Mouse (Mus musculus): ENCODE results near the gene Trf.

The Trf gene

DNA sequence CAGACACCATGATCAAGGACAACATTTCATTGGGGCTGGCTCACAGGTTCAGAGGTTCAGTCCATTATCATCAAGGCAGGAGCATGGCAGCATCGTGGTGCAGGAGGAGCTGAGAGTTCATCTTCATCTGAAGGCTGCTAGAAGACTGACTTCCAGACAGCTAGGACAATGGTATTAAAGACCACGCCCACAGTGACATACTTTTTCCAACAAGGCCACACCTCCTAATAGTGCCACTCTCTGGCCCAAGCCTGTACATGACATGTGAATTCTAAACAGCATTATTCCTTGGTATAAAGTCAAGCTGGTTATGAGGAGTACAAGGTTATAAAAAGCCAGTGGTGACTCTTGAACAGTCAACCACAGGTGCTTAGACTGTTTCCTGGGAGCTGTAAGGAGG lies 75.7 kb downstream of the Trf start:
- no peak for DNase-seq (ENCODE audit: low spot score in 2 of 2)

Data from urinary bladder, postnatal 4 days (tissue).